Mouse (Mus musculus): ENCODE data around the gene Unc13a. TPM values are rescaled to one million over a fixed set of nuclear protein-coding genes. Genes with fewer than 3 reads are reported as not detected.

Unc13a gene
- polyA plus RNA-seq, 1 experiment from 2014 or later, result 0.50 TPM

DNA sequence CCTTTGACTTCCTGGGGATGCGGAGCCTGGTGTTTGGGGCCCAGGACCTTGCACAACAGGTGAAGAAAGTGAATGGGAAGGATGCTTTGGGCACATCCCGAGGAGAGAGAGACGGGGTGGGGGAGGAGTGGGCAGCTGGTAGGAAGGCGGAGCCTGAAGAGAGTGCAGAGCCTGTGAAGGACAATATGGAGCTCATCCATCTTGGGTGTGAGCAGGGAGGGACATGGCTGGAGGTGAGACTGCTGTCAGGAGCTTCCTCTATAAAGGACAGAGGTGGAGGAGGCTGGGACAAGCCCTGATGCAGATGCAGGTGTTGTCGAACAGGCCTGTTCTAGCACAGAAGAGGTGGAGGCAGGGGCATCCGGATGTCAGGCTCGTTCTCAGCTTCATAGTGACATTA is 67.5 kb downstream of the Unc13a start:
- DNase-seq (ENCODE audit: low spot score) (no peak), ATAC-seq (replicated peaks; ENCODE audit: low FRiP score, low read depth) (no peak)
- no peaks in the 10 kb centered on the region for H3K9me3 ChIP-seq (replicated peaks; ENCODE audit: low read length)
- H3K27me3 ChIP-seq (ENCODE audit: insufficient read depth, low read length), result peaks cover 8% of the 10 kb centered on the region; the same call in 1 of the 2 replicates
- H3K4me3 ChIP-seq (replicated peaks; ENCODE audit: low read depth, low read length), result no peak overlapping the region
- no peak overlapping the region for H3K4me2 ChIP-seq (ENCODE audit: low read length)
- 58% methylated on average over 7 of the region's 7 CpGs for WGBS
- no peak overlapping the region for H3K27ac ChIP-seq
- H3K9ac ChIP-seq (ENCODE audit: low read depth, low read length), result no peak overlapping the region
- H3K4me1 ChIP-seq (replicated peaks; ENCODE audit: insufficient read depth, low read length), result peaks cover 16% of the 10 kb centered on the region
- TF ChIP-seq CTCF (IDR thresholded peaks at IDR 0.05; ENCODE audit: low read depth), result no peak
- no peaks in the 10 kb centered on the region for H3K36me3 ChIP-seq (ENCODE audit: insufficient read depth, low read length)

DNA sequence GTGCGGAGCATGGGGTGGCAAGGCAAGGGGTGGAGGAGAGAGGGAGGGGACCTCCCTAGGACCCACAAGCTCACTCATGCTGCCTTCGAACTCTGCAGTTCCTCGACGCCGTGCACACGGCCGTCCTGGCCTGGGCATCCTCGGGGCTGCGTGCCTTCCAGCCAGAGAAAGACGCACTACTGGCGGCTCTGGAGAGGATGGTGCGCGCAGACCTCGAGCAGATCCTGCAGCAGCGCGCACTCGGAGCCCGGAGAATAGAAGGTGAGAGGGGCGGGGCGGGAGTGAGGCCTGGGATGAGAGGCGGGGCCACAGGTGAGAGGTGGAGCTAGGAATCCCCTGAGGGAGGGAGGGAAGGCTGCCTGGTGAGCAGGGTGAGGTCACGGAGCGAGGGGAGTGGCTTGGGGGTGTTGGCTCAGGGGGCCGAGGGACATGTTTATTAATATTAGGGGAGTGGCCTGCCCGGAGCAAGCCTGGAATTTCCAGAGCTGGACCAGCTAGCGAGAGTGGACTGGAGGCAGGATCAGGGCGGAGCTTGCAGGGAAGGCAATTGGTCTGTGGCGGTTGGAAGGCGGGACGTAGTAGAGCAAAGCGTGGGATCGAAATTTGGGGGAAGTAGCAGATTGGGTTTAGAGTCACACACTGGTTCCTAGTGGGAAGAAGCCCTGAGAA is 68.8 kb downstream of the Unc13a start:
- Histone ChIP-seq H3K4me3 (replicated peaks; ENCODE audit: low read depth, low read length) (peak overlapping the region; percentile 26), H3K27ac (no peak overlapping the region), H3K36me3 (ENCODE audit: insufficient read depth, low read length) (no peaks in the 10 kb centered on the region), H3K4me1 (replicated peaks; ENCODE audit: insufficient read depth, low read length) (peaks cover 16% of the 10 kb centered on the region), H3K4me2 (ENCODE audit: low read length) (peak overlapping the region; percentile 57), H3K27me3 (ENCODE audit: insufficient read depth, low read length) (peaks cover 8% of the 10 kb centered on the region; the same call in 1 of the 2 replicates), H3K9me3 (replicated peaks; ENCODE audit: low read length) (no peaks in the 10 kb centered on the region), H3K9ac (ENCODE audit: low read depth, low read length) (peak overlapping the region; percentile 32; the same call in 1 of the 2 replicates)
- DNase-seq (ENCODE audit: low spot score), result peak; percentile 89
- under 1% methylated on average over 32 of the region's 32 CpGs for WGBS
- peak; percentile 88 for ATAC-seq (replicated peaks; ENCODE audit: low FRiP score, low read depth)
- TF ChIP-seq CTCF (IDR thresholded peaks at IDR 0.05; ENCODE audit: low read depth), result no peak

DNA sequence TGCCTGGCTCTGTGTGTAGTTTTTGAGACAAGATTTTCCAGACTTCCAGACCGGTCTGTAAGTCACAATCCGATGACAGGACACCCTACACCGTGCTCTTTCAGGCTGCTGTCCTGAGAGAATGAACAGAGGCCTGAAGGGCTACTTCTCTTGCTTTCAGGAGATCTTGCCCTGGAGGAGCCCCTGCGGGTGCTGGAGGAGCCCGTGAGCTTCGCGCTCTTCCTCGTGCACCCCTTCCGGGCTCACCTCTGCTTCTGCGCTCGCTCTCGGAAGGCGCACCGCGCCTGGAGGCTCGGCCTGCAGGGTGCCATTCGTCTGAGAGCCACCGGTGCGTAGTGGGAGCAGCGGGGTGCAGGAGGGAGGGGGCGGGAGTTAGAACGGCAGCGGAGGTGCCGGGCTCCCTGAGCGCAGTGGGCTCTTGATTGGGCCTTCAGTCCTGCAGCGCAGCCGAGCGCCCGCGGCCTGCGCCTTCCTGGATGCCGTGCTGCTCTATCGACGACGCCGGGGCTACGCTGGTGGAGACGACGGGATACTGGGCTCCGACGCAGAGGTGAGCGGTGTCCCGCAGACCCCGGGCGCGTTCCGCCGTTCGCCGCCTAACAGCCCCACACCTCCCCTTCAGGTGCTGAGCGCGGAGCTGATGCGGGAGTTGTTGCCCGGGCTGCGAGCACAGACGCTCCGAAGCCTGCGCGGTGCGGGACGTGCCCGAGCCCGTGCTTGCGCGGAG is 69.5 kb downstream of the Unc13a start:
- WGBS, result 3% methylated on average over 65 of the region's 65 CpGs
- Histone ChIP-seq H3K27me3 (ENCODE audit: insufficient read depth, low read length) (peaks cover 8% of the 10 kb centered on the region; the same call in 1 of the 2 replicates), H3K27ac (no peak overlapping the region), H3K9ac (ENCODE audit: low read depth, low read length) (peak overlapping the region; percentile 32; the same call in 1 of the 2 replicates), H3K4me2 (ENCODE audit: low read length) (peak overlapping the region; percentile 57), H3K9me3 (replicated peaks; ENCODE audit: low read length) (no peaks in the 10 kb centered on the region), H3K36me3 (ENCODE audit: insufficient read depth, low read length) (no peaks in the 10 kb centered on the region), H3K4me3 (replicated peaks; ENCODE audit: low read depth, low read length) (peak overlapping the region; percentile 26), H3K4me1 (replicated peaks; ENCODE audit: insufficient read depth, low read length) (peaks cover 16% of the 10 kb centered on the region)
- ATAC-seq (replicated peaks; ENCODE audit: low FRiP score, low read depth), result peak; percentile 3; the same call in 1 of the 2 replicates
- DNase-seq (ENCODE audit: low spot score), result no peak
- TF ChIP-seq CTCF (IDR thresholded peaks at IDR 0.05; ENCODE audit: low read depth), result no peak

DNA sequence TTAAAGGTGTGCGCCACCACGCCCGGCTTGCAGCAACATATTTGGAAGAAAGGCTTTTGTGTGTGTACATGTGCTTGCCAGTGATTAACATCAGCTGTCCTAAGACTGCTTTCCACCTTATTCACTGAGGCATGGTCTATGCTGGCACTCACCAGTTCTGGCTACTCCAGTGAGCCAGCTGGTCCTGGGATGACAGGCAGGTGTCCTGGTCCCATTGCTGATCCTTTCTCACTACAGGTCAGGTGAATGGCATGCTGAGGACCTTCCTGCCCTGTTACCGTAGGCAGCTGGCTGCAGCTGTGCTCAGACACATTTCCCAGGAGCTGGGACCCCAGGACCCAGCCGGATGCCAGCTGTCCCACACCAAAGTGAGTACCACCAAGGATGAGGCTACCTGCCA is 72.7 kb downstream of the Unc13a start:
- Histone ChIP-seq H3K4me1 (replicated peaks; ENCODE audit: insufficient read depth, low read length) (peaks cover 25% of the 10 kb centered on the region), H3K4me2 (ENCODE audit: low read length) (no peak overlapping the region), H3K4me3 (replicated peaks; ENCODE audit: low read depth, low read length) (no peak overlapping the region), H3K27ac (no peak overlapping the region), H3K9me3 (replicated peaks; ENCODE audit: low read length) (no peaks in the 10 kb centered on the region), H3K27me3 (ENCODE audit: insufficient read depth, low read length) (peaks cover 8% of the 10 kb centered on the region; the same call in 1 of the 2 replicates), H3K9ac (ENCODE audit: low read depth, low read length) (no peak overlapping the region), H3K36me3 (ENCODE audit: insufficient read depth, low read length) (no peaks in the 10 kb centered on the region)
- DNase-seq (ENCODE audit: low spot score) (no peak), ATAC-seq (replicated peaks; ENCODE audit: low FRiP score, low read depth) (no peak)
- 90% methylated on average over 5 of the region's 5 CpGs for WGBS
- TF ChIP-seq CTCF (IDR thresholded peaks at IDR 0.05; ENCODE audit: low read depth), result no peak

DNA sequence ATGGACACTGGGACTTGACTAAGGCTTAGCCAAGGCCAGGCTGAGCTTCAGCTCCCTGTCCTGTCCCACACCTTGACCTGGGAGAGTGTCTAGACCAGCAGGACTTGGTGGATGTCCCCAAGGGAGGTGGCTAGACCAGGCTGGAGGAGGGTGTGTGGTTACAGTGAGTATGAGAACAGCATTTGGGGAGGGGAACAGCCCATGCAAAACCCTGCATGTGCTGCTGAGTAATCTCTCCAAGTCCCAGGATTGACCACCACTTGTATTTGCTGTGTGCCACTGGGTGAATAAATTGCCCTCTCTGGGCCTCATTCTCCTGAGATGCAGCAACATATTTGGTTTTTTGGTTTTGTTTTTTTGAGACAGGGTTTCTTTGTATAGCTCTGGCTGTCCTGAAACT is 73.2 kb downstream of the Unc13a start:
- H3K27me3 ChIP-seq (ENCODE audit: insufficient read depth, low read length), result peaks cover 8% of the 10 kb centered on the region; the same call in 1 of the 2 replicates
- peaks cover 28% of the 10 kb centered on the region for H3K4me1 ChIP-seq (replicated peaks; ENCODE audit: insufficient read depth, low read length)
- ATAC-seq (replicated peaks; ENCODE audit: low FRiP score, low read depth), result no peak
- H3K36me3 ChIP-seq (ENCODE audit: insufficient read depth, low read length), result no peaks in the 10 kb centered on the region
- no peak overlapping the region for H3K4me3 ChIP-seq (replicated peaks; ENCODE audit: low read depth, low read length)
- H3K9ac ChIP-seq (ENCODE audit: low read depth, low read length), result no peak overlapping the region
- H3K27ac ChIP-seq, result no peak overlapping the region
- DNase-seq (ENCODE audit: low spot score), result no peak
- H3K9me3 ChIP-seq (replicated peaks; ENCODE audit: low read length), result no peaks in the 10 kb centered on the region
- H3K4me2 ChIP-seq (ENCODE audit: low read length), result no peak overlapping the region
- TF ChIP-seq CTCF (IDR thresholded peaks at IDR 0.05; ENCODE audit: low read depth), result no peak

DNA sequence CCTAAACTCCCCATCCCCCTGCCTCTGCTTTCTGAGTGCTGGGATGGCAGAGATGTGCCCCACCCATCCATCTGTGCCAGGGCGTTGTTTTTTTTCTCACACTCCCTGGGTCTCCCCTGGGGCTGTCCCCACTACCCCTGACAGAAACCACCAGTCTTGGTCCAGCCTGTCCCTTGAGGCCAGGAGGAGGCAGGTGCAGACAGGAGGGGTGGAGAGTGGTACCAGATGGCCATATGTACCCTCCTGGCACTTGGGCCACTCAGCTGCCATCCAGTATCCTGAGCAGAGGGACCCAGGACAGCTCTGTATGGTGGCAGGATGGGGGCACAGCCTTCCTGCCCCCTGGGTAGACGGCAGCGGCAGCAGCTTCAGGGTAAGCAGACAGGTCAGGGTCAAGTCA is 74.1 kb downstream of the Unc13a start, which contains the start of gene Fam129c:
Gene Fam129c (plus strand): TSS at position 198 of the 400 bp plus-strand sequence.
- ATAC-seq (replicated peaks; ENCODE audit: low FRiP score, low read depth) (no peak), DNase-seq (ENCODE audit: low spot score) (no peak)
- WGBS, result 74% methylated on average over 3 of the region's 3 CpGs
- Histone ChIP-seq H3K4me3 (replicated peaks; ENCODE audit: low read depth, low read length) (no peak within 1 kb of the TSS), H3K4me2 (ENCODE audit: low read length) (no peak within 1 kb of the TSS), H3K36me3 (ENCODE audit: insufficient read depth, low read length) (no peaks in the 10 kb centered on the region), H3K4me1 (replicated peaks; ENCODE audit: insufficient read depth, low read length) (peaks cover 28% of the 10 kb centered on the region), H3K9me3 (replicated peaks; ENCODE audit: low read length) (no peaks in the 10 kb centered on the region), H3K27me3 (ENCODE audit: insufficient read depth, low read length) (peaks cover 4% of the 10 kb centered on the region; the same call in 1 of the 2 replicates), H3K9ac (ENCODE audit: low read depth, low read length) (no peak within 1 kb of the TSS), H3K27ac (no peak within 1 kb of the TSS)
- TF ChIP-seq CTCF (IDR thresholded peaks at IDR 0.05; ENCODE audit: low read depth), result no peak

Measured in kidney, postnatal 0 days (tissue).